Mouse (Mus musculus): ENCODE data around the gene Olfr583. TPM values are rescaled to one million over a fixed set of nuclear protein-coding genes. Genes with fewer than 3 reads are reported as not detected.

The Olfr583 gene
- not detected for total RNA-seq (2018; cell fraction: chromatin; rRNA removed)
- not detected for total RNA-seq (2018; cell fraction: cytosol; rRNA removed)
- total RNA-seq (2018; cell fraction: nucleus; rRNA removed), result not detected
- polyA plus RNA-seq (2018), result not detected in 3 replicates

DNA sequence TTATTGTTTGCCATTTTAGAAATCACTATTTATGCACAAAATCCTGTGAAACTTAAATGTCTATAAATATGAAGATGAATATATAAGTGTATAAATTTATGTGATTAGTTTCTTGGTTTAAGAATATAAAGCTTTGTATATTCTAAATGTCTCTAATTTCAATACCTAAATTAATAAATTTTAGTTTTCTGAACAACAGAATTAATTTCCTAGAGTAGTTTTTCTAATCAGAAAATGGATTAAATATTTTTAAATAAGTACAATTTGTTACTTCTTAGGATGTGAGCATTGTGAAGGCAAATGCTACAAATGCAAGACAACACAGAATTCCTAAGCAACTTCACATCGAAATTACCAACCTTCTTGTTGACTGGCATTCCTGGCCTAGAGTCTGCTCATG is at the start of gene Olfr583:
Gene Olfr583, plus strand, starts transcription at position 301 of the 400 bp plus-strand sequence.
- WGBS (ENCODE audit: missing documents), result 83% methylated on average over 1 of the region's 1 CpGs
- Histone ChIP-seq H3K27ac (no peak within 1 kb of the TSS), H3K79me2 (ENCODE audit: inconsistent target) (no peaks in the 10 kb centered on the region), H3K36me3 (ENCODE audit: inconsistent target) (no peaks in the 10 kb centered on the region), H3K4me3 (ENCODE audit: inconsistent target) (no peak within 1 kb of the TSS)

- H3K4me3 ChIP-seq (ENCODE audit: inconsistent target), result no peak within 1 kb of the TSS
- H3K27ac ChIP-seq, result no peak within 1 kb of the TSS
- no peaks in the 10 kb centered on the region for H3K36me3 ChIP-seq (ENCODE audit: inconsistent target)
- no peaks in the 10 kb centered on the region for H3K79me2 ChIP-seq (ENCODE audit: inconsistent target)
Measured at GRCm38 (mm10) chr7:103037724-103038123, 13.4 kb upstream of the Olfr583 start, which contains the start of gene Olfr582. Gene Olfr582 (plus strand): TSS chr7:103038024.

DNA sequence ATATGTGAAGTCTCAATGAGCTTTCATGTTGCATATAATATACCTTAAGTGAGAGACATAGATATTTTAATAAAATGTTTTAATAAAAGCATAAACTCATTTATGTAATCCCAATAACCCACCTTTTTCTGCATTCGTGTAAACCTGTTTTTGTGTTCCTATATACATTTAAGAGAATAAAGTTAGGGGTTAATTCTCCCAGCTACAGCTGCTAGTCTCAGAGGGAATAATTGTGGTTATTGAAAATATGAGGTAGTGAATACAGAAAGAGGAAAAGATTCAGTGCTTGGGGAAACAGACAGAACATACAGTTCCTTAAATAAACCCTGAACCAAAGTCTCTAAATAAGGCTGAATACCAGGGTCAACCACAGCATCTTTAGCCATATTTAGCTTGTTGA is 30.5 kb downstream of the Olfr583 start, which contains the start of gene Olfr584:
Gene Olfr584, plus strand, starts transcription at position 301 of the 400 bp plus-strand sequence.
- WGBS (ENCODE audit: missing documents), result 60% methylated on average over 1 of the region's 1 CpGs
- Histone ChIP-seq H3K27ac (no peak within 1 kb of the TSS), H3K79me2 (ENCODE audit: inconsistent target) (no peaks in the 10 kb centered on the region), H3K36me3 (ENCODE audit: inconsistent target) (no peaks in the 10 kb centered on the region), H3K4me3 (ENCODE audit: inconsistent target) (no peak within 1 kb of the TSS)

DNA sequence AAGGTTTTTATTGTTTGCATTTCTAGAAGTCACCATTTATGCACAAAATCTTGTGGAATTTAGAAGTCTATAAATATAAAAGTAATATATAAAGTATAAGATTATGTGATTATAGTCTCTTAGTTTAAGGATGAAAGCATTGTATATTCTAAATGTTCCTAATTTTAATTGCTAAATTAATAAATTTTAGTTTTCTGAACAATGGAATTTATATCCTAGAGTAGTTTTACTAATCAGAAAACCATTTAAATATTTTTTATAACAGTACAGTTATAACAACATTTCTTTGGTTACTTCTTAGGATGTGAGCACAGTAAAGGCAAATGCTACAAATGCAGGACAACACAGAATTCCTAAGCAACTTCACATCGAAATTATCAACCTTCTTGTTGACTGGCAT is 46.3 kb downstream of the Olfr583 start, which contains the start of gene Olfr585:
Gene Olfr585, plus strand, starts transcription at position 301 of the 400 bp plus-strand sequence.
- no peak within 1 kb of the TSS for H3K27ac ChIP-seq
- no peak within 1 kb of the TSS for H3K4me3 ChIP-seq (ENCODE audit: inconsistent target)
- no peaks in the 10 kb centered on the region for H3K79me2 ChIP-seq (ENCODE audit: inconsistent target)
- no peaks in the 10 kb centered on the region for H3K36me3 ChIP-seq (ENCODE audit: inconsistent target)
- 89% methylated on average over 1 of the region's 1 CpGs for WGBS (ENCODE audit: missing documents)

Other genes starting within 250 kb of the Olfr583 start
- not detected in 3 replicates for gene Olfr564, start 247.8 kb upstream of the Olfr583 start, polyA plus RNA-seq (2018)
- gene Olfr566, start 192.5 kb upstream of the Olfr583 start, polyA plus RNA-seq (2018), result not detected in 3 replicates
- not detected in 3 replicates for gene Olfr568, start 174.2 kb upstream of the Olfr583 start, polyA plus RNA-seq (2018)
- gene Olfr569, start 160.4 kb upstream of the Olfr583 start, polyA plus RNA-seq (2018), result not detected in 3 replicates
- gene Olfr570, start 156.7 kb upstream of the Olfr583 start, polyA plus RNA-seq (2018), result not detected in 3 replicates
- gene Olfr571, start 133.8 kb upstream of the Olfr583 start, polyA plus RNA-seq (2018), result not detected in 3 replicates
- not detected in 3 replicates for gene Olfr572, start 126.9 kb upstream of the Olfr583 start, polyA plus RNA-seq (2018)
- gene Olfr573-ps1, start 108.7 kb upstream of the Olfr583 start, polyA plus RNA-seq (2018), result not detected in 3 replicates
- gene Olfr574, start 102.8 kb upstream of the Olfr583 start, polyA plus RNA-seq (2018), result not detected in 3 replicates
- not detected in 3 replicates for gene Olfr575, start 92.5 kb upstream of the Olfr583 start, polyA plus RNA-seq (2018)
- gene Olfr576, start 88.6 kb upstream of the Olfr583 start, polyA plus RNA-seq (2018), result not detected in 3 replicates
- not detected in 3 replicates for gene Olfr577, start 75.4 kb upstream of the Olfr583 start, polyA plus RNA-seq (2018)
- gene Olfr578, start 62.0 kb upstream of the Olfr583 start, polyA plus RNA-seq (2018), result not detected in 3 replicates
- gene Olfr582, start 13.3 kb upstream of the Olfr583 start, polyA plus RNA-seq (2018), result not detected in 3 replicates
- gene Olfr584, start 30.6 kb downstream of the Olfr583 start, polyA plus RNA-seq (2018), result not detected in 3 replicates
- gene Olfr585, start 46.4 kb downstream of the Olfr583 start, polyA plus RNA-seq (2018), result not detected in 3 replicates
- gene Olfr586, start 74.3 kb downstream of the Olfr583 start, polyA plus RNA-seq (2018), result not detected in 3 replicates
- gene Olfr588-ps1, start 89.6 kb downstream of the Olfr583 start, polyA plus RNA-seq (2018), result not detected in 3 replicates
- gene Olfr589, start 105.1 kb downstream of the Olfr583 start, polyA plus RNA-seq (2018), result not detected in 3 replicates
- not detected in 3 replicates for gene Olfr591, start 127.0 kb downstream of the Olfr583 start, polyA plus RNA-seq (2018)
- gene Olfr592, start 133.5 kb downstream of the Olfr583 start, polyA plus RNA-seq (2018), result not detected in 3 replicates
- gene Olfr593, start 160.6 kb downstream of the Olfr583 start, polyA plus RNA-seq (2018), result not detected in 3 replicates
- gene Olfr594, start 165.7 kb downstream of the Olfr583 start, polyA plus RNA-seq (2018), result not detected in 3 replicates
- gene Usp17ld, start 201.2 kb downstream of the Olfr583 start, polyA plus RNA-seq (2018), result not detected in 3 replicates

Data from macrophage (primary cell).